Mouse (Mus musculus) embryonic facial prominence, embryonic 15.5 days (tissue): ENCODE data around the gene Abhd4. TPM values are rescaled to one million over a fixed set of nuclear protein-coding genes. Genes with fewer than 3 reads are reported as not detected.

Experiments
- ATAC-seq: fragments of 200-750 bp; cut with Nextera tagmentation; 2 replicates; pipeline ENCODE4 v1.8.0; 2017; ENCODE audit warnings: low read depth, moderate TSS enrichment; ENCODE audit not compliant: insufficient number of reproducible peaks, low FRiP score, low TSS enrichment
- H3K27ac ChIP-seq: fragments of 300-500 bp; sonication (generic); replicated peaks from 2 replicates; pipeline ENCODE4 v1.5.1; 2015; ENCODE audit warnings: mild to moderate bottlenecking, inconsistent platforms
- H3K27me3 ChIP-seq: fragments of 300-500 bp; sonication (generic); 2 replicates; pipeline ENCODE4 v1.6.1; 2015; ENCODE audit warnings: inconsistent platforms
- H3K36me3 ChIP-seq: fragments of 300-500 bp; sonication (generic); 2 replicates; pipeline ENCODE4 v1.6.1; 2015; ENCODE audit warnings: mild to moderate bottlenecking, inconsistent platforms
- H3K4me1 ChIP-seq: fragments of 300-500 bp; sonication (generic); 2 replicates; pipeline ENCODE4 v1.6.1; 2015; ENCODE audit warnings: inconsistent platforms
- H3K4me2 ChIP-seq: fragments of 300-500 bp; sonication (generic); replicated peaks from 2 replicates; pipeline ENCODE4 v1.6.1; 2015; ENCODE audit warnings: mild to moderate bottlenecking, inconsistent platforms
- H3K4me3 ChIP-seq: fragments of 300-500 bp; sonication (generic); replicated peaks from 2 replicates; pipeline ENCODE4 v1.5.1; 2015; ENCODE audit warnings: mild to moderate bottlenecking, inconsistent platforms
- H3K9ac ChIP-seq: fragments of 300-500 bp; sonication (generic); 2 replicates; pipeline ENCODE4 v1.6.1; 2015; ENCODE audit warnings: inconsistent platforms
- H3K9me3 ChIP-seq: fragments of 300-500 bp; sonication (generic); replicated peaks from 2 replicates; pipeline ENCODE4 v1.6.1; 2016; ENCODE audit warnings: inconsistent platforms
- WGBS: fragments of 180-500 bp; shearing (Covaris S2); methylation state at CpG from one replicate; pipeline ENCODE4 v1.1.7; 2015; 5-methylcytosine and 5-hydroxymethylcytosine counted together
- polyA plus RNA-seq: library from polyadenylated mRNA; unstranded; fragments of >200 nt; fragmentation: Nextera tagmentation; extraction: Ambion mirVana; gene quantifications from 2 replicates; pipeline ENCODE4 v1.2.1, GENCODE M21; 2015

Gene Abhd4
- polyA plus RNA-seq, 1 experiment from 2014 or later = 66.7 TPM

DNA sequence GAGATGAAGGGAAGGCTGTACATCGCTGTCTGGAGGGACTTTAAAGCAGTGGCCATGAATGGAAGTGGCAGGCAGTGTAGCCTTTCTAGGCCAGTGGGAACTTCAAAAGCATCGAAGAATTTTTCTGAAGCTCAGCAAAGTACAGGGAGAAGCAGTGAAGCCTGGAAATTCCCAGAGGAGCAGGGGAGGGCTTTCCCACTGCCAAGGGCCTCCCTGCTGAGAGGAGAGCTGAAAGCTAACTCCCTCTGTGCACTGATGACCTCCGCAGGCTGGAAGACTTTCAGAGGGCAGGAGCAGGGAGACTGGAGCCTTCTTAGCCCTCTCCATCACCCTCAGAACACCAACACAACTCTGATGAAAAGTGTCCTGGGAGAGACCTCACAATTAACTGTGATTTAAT is 57.8 kb downstream of the Abhd4 start:
- H3K4me1 ChIP-seq = no peaks in the 10 kb centered on the region
- no peak for ATAC-seq
- WGBS = 24% methylated on average over 3 of the region's 3 CpGs

More for the DNA sequence above, 57.8 kb downstream of the Abhd4 start:
- Histone ChIP-seq H3K27me3 (no peaks in the 10 kb centered on the region), H3K9ac (no peak overlapping the region), H3K4me3 (no peak overlapping the region), H3K4me2 (no peak overlapping the region), H3K36me3 (no peaks in the 10 kb centered on the region), H3K9me3 (no peaks in the 10 kb centered on the region), H3K27ac (no peak overlapping the region)

Other genes with a start within 250 kb of the Abhd4 start
- 396 and 402 TPM in 2 replicates for gene Dad1, start 84 bp upstream of the Abhd4 start, polyA plus RNA-seq
- 0.09 TPM in 1 of 2 replicates, not detected in the other for gene Olfr49, start 30.8 kb downstream of the Abhd4 start, polyA plus RNA-seq
- 39.1 and 44.4 TPM in 2 replicates for gene Oxa1l, start 106.6 kb downstream of the Abhd4 start, polyA plus RNA-seq
- 8.1 and 9.3 TPM in 2 replicates for gene Slc7a7, start 163.6 kb downstream of the Abhd4 start, polyA plus RNA-seq
- 228 and 231 TPM in 2 replicates for gene Mrpl52, start 172.7 kb downstream of the Abhd4 start, polyA plus RNA-seq
- 253 and 259 TPM in 2 replicates for gene Mmp14, start 177.4 kb downstream of the Abhd4 start, polyA plus RNA-seq
- gene Lrp10, start 209.9 kb downstream of the Abhd4 start, polyA plus RNA-seq = 48.1 and 49.3 TPM in 2 replicates
- gene Rem2, start 221.9 kb downstream of the Abhd4 start, polyA plus RNA-seq = 3.4 and 3.9 TPM in 2 replicates